Mouse (Mus musculus) cerebellum, adult 2 months (tissue): ENCODE measurements around the gene Lgals2.

Experiments
- CTCF ChIP-seq: fragments of 200-500 bp; IDR thresholded peaks from 2 replicates; pipeline ENCODE4 v1.5.1; 2011; ENCODE audit warnings: low read depth, mild to moderate bottlenecking, control low read depth, low read length, moderate library complexity, borderline replicate concordance; ENCODE audit not compliant: insufficient read depth
- POLR2A ChIP-seq: fragments of 200-500 bp; IDR thresholded peaks from 2 replicates; pipeline ENCODE4 v1.6.1; 2011; ENCODE audit warnings: low read length, control low read depth, borderline replicate concordance; ENCODE audit not compliant: insufficient read depth

- no peak for TF ChIP-seq POLR2A
- TF ChIP-seq CTCF, result no peak
Measured at GRCm38 (mm10) chr15:78805351-78805750, 50.0 kb downstream of the Lgals2 start.
